Mouse (Mus musculus): ENCODE results near the gene Mtch1. TPM values are rescaled to one million over a fixed set of nuclear protein-coding genes. Genes with fewer than 3 reads are reported as not detected.
"Not testable (repeated sequence)": the region's sequence is repeated elsewhere in the genome, so short reads cannot be mapped to it uniquely, and the experiment has no call there.

Gene Mtch1
- polyA plus RNA-seq, 1 experiment from 2014 or later: 278 TPM

- DNase-seq (ENCODE audit: low spot score): peak; percentile 43
- Histone ChIP-seq H3K4me1 (peaks cover 46% of the 10 kb centered on the region), H3K9me3 (no peaks in the 10 kb centered on the region), H3K27ac (replicated peaks) (peak overlapping the region; percentile 26; the same call in 1 of the 2 replicates), H3K36me3 (replicated peaks) (no peaks in the 10 kb centered on the region), H3K4me3 (peak overlapping the region; percentile 33), H3K27me3 (replicated peaks; ENCODE audit: low read depth, poor library complexity, severe bottlenecking) (peaks cover 80% of the 10 kb centered on the region)
- 7% methylated on average over 41 of the region's 41 CpGs for WGBS
Observed at GRCm38 (mm10) chr17:29321765-29322602, 25.8 kb downstream of the Mtch1 start.

DNA sequence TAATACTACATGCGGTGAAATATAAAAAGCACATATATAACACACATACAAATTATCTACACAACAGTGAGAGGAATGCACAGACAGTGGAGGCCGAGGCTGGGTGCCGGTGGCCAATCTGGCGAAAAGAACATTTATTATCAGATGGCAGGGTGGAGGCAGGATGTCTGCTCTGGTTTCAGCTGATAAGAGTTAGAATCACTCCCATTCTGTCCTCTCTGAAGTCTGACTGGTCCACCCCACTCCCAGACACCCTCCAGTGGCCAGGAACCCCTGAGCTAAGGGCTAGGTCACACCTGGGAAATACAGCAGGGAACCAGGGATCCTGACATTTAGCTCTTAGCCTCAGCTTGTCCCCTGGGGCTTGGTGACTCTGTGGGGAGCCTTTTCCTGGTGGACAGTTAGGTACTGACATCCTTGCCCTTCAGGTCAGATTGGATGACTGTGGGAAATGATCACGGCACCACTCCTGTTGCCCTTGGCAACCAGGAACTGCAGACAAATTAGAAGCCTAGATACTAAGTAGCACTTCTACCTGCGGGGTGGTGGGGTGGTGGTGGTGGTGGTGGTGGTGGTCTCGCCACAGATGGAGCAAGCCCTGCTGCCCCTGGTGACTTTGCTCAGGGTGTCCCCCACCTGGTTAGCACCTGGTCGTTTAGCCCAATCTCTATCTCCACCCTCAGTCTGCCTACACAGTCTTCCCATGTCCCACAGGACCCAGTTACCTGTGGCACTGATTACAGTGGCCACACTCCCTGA is 27.7 kb downstream of the Mtch1 start:
- no peak overlapping the region for H3K27ac ChIP-seq (replicated peaks)
- H3K36me3 ChIP-seq (replicated peaks): no peaks in the 10 kb centered on the region
- WGBS: 69% methylated on average over 8 of the region's 8 CpGs
- peaks cover 50% of the 10 kb centered on the region for H3K4me1 ChIP-seq
- H3K9me3 ChIP-seq: no peaks in the 10 kb centered on the region
- no peak overlapping the region for H3K4me3 ChIP-seq
- no peak for DNase-seq (ENCODE audit: low spot score)
- peaks cover 63% of the 10 kb centered on the region for H3K27me3 ChIP-seq (replicated peaks; ENCODE audit: low read depth, poor library complexity, severe bottlenecking)

- no peak overlapping the region for H3K27ac ChIP-seq (replicated peaks)
- no peak overlapping the region for H3K4me3 ChIP-seq
- no peak for DNase-seq (ENCODE audit: low spot score)
- H3K36me3 ChIP-seq (replicated peaks): no peaks in the 10 kb centered on the region
- H3K9me3 ChIP-seq: no peaks in the 10 kb centered on the region
- peaks cover 60% of the 10 kb centered on the region for H3K27me3 ChIP-seq (replicated peaks; ENCODE audit: low read depth, poor library complexity, severe bottlenecking)
- peaks cover 51% of the 10 kb centered on the region for H3K4me1 ChIP-seq
- 91% methylated on average over 7 of the region's 7 CpGs for WGBS
Observed at GRCm38 (mm10) chr17:29319476-29319875, 28.3 kb downstream of the Mtch1 start.

DNA sequence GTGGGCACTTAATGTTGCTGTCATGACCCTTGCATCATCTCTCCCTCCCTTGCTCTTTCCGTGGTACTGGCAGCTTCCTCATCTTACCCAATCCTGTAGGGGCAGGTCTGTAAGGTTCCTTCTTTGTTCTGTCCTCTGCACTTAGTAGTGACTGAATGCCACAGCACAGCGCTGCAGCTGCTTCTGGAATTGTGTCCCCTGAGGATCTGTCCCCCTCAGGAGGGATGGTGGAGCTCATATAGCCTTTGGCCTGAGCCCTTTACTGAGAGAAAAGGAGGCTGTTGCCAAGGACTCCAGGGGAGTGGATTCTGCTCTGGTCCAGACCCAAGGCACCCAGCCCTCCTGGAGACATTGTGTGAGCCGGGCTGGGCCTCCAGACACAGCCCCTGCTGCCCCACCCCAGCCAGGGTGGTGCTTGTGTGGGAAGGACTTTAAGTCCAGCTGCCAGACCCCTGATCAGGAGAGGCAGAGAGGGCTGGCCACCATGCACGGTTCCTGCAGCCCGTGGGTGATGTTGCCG is 28.9 kb downstream of the Mtch1 start:
- Histone ChIP-seq H3K4me1 (peaks cover 51% of the 10 kb centered on the region), H3K27me3 (replicated peaks; ENCODE audit: low read depth, poor library complexity, severe bottlenecking) (peaks cover 53% of the 10 kb centered on the region), H3K27ac (replicated peaks) (no peak overlapping the region), H3K9me3 (no peaks in the 10 kb centered on the region), H3K36me3 (replicated peaks) (no peaks in the 10 kb centered on the region), H3K4me3 (no peak overlapping the region)
- DNase-seq (ENCODE audit: low spot score): no peak
- WGBS: 51% methylated on average over 6 of the region's 6 CpGs

DNA sequence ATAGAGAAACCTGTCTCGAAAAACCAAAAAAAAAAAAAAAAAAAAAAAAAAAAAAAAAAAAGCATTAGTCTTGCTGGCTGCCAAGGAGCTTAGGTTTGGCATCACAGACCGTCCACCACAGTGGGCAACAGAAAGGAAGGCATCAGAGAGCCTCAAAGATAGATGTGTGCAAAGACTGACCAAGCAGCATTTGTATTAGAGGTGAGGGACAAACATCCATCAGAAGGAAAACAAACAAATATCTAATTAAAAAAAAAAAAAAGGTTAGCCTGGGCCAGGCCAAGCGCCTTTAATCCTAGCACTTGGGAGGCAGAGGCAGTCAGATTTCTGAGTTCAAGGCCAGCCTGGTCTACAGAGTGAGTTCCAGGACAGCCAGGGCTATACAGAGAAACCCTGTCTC is 30.4 kb downstream of the Mtch1 start, which contains the start of gene Pi16:
Gene Pi16, plus strand, starts transcription at position 301 of the 400 bp plus-strand sequence.
- not testable (repeated sequence) for H3K9me3 ChIP-seq; DNase-seq (ENCODE audit: low spot score); H3K4me3 ChIP-seq; H3K36me3 ChIP-seq (replicated peaks)
- 86% methylated on average over 3 of the region's 3 CpGs for WGBS
- H3K4me1 ChIP-seq: peaks cover 45% of the 10 kb centered on the region
- H3K27me3 ChIP-seq (replicated peaks; ENCODE audit: low read depth, poor library complexity, severe bottlenecking): peaks cover 39% of the 10 kb centered on the region
- H3K27ac ChIP-seq (replicated peaks): peak within 1 kb of the TSS; percentile 51; the same call in 1 of the 2 replicates

- Histone ChIP-seq H3K27ac (replicated peaks) (peak overlapping the region; percentile 51; the same call in 1 of the 2 replicates), H3K27me3 (replicated peaks; ENCODE audit: low read depth, poor library complexity, severe bottlenecking) (peaks cover 34% of the 10 kb centered on the region)
- DNase-seq (ENCODE audit: low spot score): no peak
Observed at GRCm38 (mm10) chr17:29316891-29317290, 30.8 kb downstream of the Mtch1 start.

GRCm38 (mm10) chr17:29315672-29316465 is 31.9 kb downstream of the Mtch1 start:
- peaks cover 6% of the 10 kb centered on the region; the same call in 1 of the 2 replicates for H3K9me3 ChIP-seq
- no peaks in the 10 kb centered on the region for H3K36me3 ChIP-seq (replicated peaks)
- H3K4me3 ChIP-seq: no peak overlapping the region
- 37% methylated on average over 9 of the region's 9 CpGs for WGBS
- H3K27ac ChIP-seq (replicated peaks): peak overlapping the region; percentile 65; the same call in 1 of the 2 replicates
- H3K4me1 ChIP-seq: peaks cover 33% of the 10 kb centered on the region
- no peak for DNase-seq (ENCODE audit: low spot score)
- H3K27me3 ChIP-seq (replicated peaks; ENCODE audit: low read depth, poor library complexity, severe bottlenecking): peaks cover 24% of the 10 kb centered on the region

More at GRCm38 (mm10) chr17:29316891-29317290, 30.8 kb downstream of the Mtch1 start:
- Histone ChIP-seq H3K9me3 (peaks cover 6% of the 10 kb centered on the region; the same call in 1 of the 2 replicates), H3K4me3 (no peak overlapping the region), H3K4me1 (peaks cover 40% of the 10 kb centered on the region), H3K36me3 (replicated peaks) (no peaks in the 10 kb centered on the region)
- 73% methylated on average over 3 of the region's 3 CpGs for WGBS

DNA sequence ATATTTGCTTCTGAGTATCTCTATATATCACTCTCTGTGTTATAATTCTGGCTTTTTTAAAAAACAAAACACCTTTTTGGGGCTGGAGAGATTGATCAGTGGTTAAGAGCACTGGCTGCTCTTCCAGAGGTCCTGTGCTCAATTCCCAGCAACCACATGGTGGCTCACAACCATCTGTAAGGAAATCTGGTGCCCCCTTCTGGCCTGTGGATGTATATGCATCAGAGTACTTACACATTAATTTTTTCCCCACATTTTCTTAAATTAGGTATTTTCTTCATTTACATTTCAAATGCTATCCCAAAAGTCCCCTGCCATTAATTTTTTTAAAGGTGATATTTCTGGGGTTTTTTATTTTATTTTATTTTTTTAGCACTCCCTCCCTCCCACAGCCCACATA is 34.4 kb downstream of the Mtch1 start:
- DNase-seq (ENCODE audit: low spot score): no peak
- Histone ChIP-seq H3K4me3 (no peak overlapping the region), H3K27me3 (replicated peaks; ENCODE audit: low read depth, poor library complexity, severe bottlenecking) (no peaks in the 10 kb centered on the region), H3K9me3 (peaks cover 6% of the 10 kb centered on the region; the same call in 1 of the 2 replicates), H3K27ac (replicated peaks) (no peak overlapping the region), H3K36me3 (replicated peaks) (no peaks in the 10 kb centered on the region), H3K4me1 (peaks cover 20% of the 10 kb centered on the region)

GRCm38 (mm10) chr17:29312082-29312481 is 35.7 kb downstream of the Mtch1 start:
- H3K4me1 ChIP-seq: peaks cover 23% of the 10 kb centered on the region
- H3K4me3 ChIP-seq: no peak overlapping the region
- WGBS: 90% methylated on average over 2 of the region's 2 CpGs
- no peak overlapping the region for H3K27ac ChIP-seq (replicated peaks)
- H3K9me3 ChIP-seq: peaks cover 6% of the 10 kb centered on the region; the same call in 1 of the 2 replicates
- H3K27me3 ChIP-seq (replicated peaks; ENCODE audit: low read depth, poor library complexity, severe bottlenecking): peaks cover 4% of the 10 kb centered on the region; the same call in 1 of the 2 replicates
- H3K36me3 ChIP-seq (replicated peaks): no peaks in the 10 kb centered on the region
- DNase-seq (ENCODE audit: low spot score): no peak

DNA sequence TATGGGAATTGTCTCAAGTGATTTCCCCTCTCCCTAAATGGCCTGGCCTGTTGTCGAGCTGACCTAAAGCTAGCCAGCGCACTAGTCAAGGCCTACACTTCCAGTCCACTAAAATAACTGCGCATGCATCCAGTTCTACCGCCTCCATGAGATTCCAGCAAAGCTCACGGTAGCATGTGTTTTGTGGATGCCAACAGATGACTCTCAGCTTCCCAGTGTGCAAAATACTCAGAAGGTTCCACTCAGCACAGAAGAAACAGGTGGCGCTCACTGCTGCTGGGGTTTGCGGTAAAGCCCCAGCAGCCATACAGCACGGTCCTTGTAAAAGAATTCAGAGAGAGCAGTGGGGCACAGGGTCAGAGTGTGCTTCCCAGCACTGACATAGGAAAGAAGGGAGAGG is 36.1 kb downstream of the Mtch1 start:
- H3K4me1 ChIP-seq: peaks cover 19% of the 10 kb centered on the region
- DNase-seq (ENCODE audit: low spot score): no peak
- no peak overlapping the region for H3K27ac ChIP-seq (replicated peaks)
- peaks cover 4% of the 10 kb centered on the region; the same call in 1 of the 2 replicates for H3K27me3 ChIP-seq (replicated peaks; ENCODE audit: low read depth, poor library complexity, severe bottlenecking)
- H3K4me3 ChIP-seq: no peak overlapping the region
- 90% methylated on average over 8 of the region's 8 CpGs for WGBS
- H3K9me3 ChIP-seq: peaks cover 6% of the 10 kb centered on the region; the same call in 1 of the 2 replicates
- no peaks in the 10 kb centered on the region for H3K36me3 ChIP-seq (replicated peaks)

DNA sequence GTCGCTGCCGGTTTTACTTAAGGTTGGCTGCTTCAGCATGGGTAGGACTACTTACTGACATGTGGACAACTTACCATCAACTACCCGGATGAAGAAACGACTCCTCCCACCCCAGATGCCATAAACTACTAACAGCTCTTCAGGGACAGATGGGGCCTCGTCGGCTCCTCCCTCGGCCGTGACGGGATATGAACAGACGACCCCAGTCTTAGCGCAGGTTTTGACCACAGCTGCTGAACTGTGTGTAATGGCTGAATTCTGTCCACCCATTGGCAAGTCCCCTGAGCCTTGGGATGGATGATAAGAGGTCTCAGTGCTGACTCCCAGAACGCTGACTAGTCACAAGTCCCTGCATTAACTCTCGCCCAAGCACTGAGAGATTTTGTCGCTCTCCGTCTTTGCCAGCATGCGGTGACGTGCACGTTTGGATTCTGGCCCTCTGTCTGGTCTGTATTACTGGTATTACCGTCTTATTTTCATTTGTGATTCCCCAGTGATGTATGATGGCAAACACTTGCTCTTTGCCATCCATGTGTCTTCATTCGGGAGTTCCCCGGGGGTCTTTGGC is 37.6 kb downstream of the Mtch1 start:
- H3K4me1 ChIP-seq: peaks cover 19% of the 10 kb centered on the region
- 86% methylated on average over 21 of the region's 21 CpGs for WGBS
- DNase-seq (ENCODE audit: low spot score): no peak
- no peak overlapping the region for H3K4me3 ChIP-seq
- no peak overlapping the region for H3K27ac ChIP-seq (replicated peaks)
- no peaks in the 10 kb centered on the region for H3K36me3 ChIP-seq (replicated peaks)
- peaks cover 4% of the 10 kb centered on the region; the same call in 1 of the 2 replicates for H3K27me3 ChIP-seq (replicated peaks; ENCODE audit: low read depth, poor library complexity, severe bottlenecking)
- H3K9me3 ChIP-seq: peaks cover 6% of the 10 kb centered on the region; the same call in 1 of the 2 replicates
